Mouse (Mus musculus): ENCODE data around the gene Rsph10b.
"Not testable (repeated sequence)": the region's sequence is repeated elsewhere in the genome, so short reads cannot be mapped to it uniquely, and the experiment has no call there.

Rsph10b gene

GRCm38 (mm10) chr5:143993260-143993659 is 60.4 kb downstream of the Rsph10b start:
- DNase-seq (ENCODE audit: low read depth, low spot score), result no peak

- DNase-seq (ENCODE audit: low read depth, low spot score), result no peak
Observed at GRCm38 (mm10) chr5:143993849-143994248, 61.0 kb downstream of the Rsph10b start.

- DNase-seq (ENCODE audit: low read depth, low spot score), result no peak
Observed at GRCm38 (mm10) chr5:143994632-143995365, 62.0 kb downstream of the Rsph10b start.

- no peak for DNase-seq (ENCODE audit: low read depth, low spot score)
Observed at GRCm38 (mm10) chr5:143999409-143999808, 66.6 kb downstream of the Rsph10b start.

DNA sequence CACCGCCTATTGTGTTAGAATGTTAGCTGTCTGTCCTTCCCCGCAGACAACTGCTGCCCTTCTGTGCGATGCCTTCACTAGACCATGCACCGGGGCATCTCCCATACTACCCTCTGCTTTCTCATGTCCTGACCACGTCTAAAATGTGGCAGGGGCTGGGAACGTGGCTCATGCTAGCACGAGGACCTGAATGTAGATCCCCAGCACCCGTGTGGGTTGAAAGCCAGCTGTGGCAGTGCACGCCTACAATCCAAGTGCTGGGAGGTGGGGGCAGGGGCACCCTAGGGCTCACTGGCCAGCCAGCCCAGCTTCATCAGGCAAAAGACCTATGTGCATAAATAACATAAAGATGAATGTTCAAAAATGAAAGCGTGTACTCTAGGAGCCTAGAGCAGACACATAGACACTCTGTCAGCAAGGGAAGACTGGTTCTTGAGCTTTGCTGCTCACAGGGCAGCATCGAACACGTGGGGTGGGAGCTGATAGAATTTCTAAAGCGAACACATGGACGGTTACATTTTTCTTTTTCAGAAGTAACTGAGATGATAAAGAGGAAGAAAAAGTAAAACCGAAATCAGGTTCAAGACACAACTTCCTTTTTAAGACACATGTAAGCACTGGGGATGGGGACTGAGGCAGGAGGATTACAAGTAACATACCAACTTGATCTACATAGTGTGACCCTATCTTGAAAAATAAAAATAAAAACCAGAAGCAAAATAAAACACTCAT is 69.8 kb downstream of the Rsph10b start:
- no peak for DNase-seq (ENCODE audit: low read depth, low spot score)

- not testable (repeated sequence) for DNase-seq (ENCODE audit: low read depth, low spot score)
Observed at GRCm38 (mm10) chr5:144013366-144014134, 80.7 kb downstream of the Rsph10b start.

GRCm38 (mm10) chr5:144014551-144015311 is 81.9 kb downstream of the Rsph10b start, which contains the start of gene Ccz1:
Gene Ccz1 (minus strand): TSS chr5:144014877.
- peak; percentile 73 for DNase-seq (ENCODE audit: low read depth, low spot score)

DNA sequence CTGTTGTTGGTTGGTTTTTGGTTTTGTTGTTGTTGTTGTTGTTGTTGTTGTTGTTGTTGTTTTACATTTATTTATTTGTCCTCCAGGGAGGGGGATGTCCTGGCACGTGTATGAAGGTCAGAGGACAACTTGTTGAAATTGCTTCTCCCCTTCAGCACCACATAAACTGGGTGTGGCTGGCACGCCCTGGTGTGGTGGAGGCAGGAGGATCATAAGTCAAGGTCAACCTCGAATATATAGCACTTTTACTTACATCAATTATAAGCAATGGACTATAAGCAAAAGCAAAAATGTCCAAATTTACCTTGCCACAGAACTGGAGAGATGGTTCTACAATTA is 82.4 kb downstream of the Rsph10b start:
- DNase-seq (ENCODE audit: low read depth, low spot score), result no peak

- DNase-seq (ENCODE audit: low read depth, low spot score), result no peak
Observed at GRCm38 (mm10) chr5:144015845-144016244, 83.0 kb downstream of the Rsph10b start.

DNA sequence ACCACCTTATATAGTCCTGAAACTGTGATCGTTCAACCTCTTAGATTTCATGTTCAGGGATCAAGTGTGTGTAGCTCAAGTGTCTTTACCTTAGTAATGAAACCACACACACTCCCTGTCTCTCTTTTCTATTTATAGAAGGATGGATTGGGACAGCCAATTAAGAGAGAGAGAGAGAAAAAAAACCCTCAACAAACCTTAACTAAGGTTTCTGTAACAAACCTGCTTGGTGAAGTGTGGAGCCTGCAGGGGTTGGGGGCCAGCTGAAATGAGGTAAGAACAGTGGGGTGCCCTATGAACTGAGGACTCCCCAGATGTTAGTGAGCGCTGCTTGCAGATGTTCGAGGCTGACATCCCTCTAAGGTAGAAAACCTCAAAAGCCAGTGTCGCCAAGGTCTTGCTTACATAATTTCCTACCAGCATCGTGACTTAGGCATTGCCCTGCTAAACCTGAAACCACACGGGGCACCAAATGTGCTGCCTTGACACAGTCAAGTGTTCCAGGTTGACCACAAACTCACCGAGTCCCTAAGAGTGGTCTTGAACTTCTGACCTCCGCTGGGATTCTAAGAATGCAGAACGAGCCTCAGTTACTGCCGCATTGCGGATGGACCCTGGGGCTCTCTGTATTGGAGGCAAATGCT is 93.9 kb downstream of the Rsph10b start, which contains the start of gene Ocm:
TSS of gene Ocm (minus strand) at position 51 of the 644 bp plus-strand sequence.
- DNase-seq (ENCODE audit: low read depth, low spot score), result no peak

- DNase-seq (ENCODE audit: low read depth, low spot score), result no peak
Observed at GRCm38 (mm10) chr5:144032491-144032890, 99.7 kb downstream of the Rsph10b start.

GRCm38 (mm10) chr5:144034567-144034966 is 101.7 kb downstream of the Rsph10b start:
- DNase-seq (ENCODE audit: low read depth, low spot score), result no peak
